Mouse (Mus musculus): ENCODE results near the gene 6430531B16Rik. TPM values are rescaled to one million over a fixed set of nuclear protein-coding genes. Genes with fewer than 3 reads are reported as not detected.

6430531B16Rik gene
- polyA plus RNA-seq, 1 experiment, result 0.55 TPM

- TF ChIP-seq POLR2A (IDR thresholded peaks at IDR 0.05; ENCODE audit: borderline replicate concordance, extremely low read depth, insufficient read depth, insufficient read length, poor library complexity, severe bottlenecking) (no peak), CTCF (IDR thresholded peaks at IDR 0.05; ENCODE audit: borderline replicate concordance, extremely low read depth, insufficient read depth, insufficient read length) (peak; percentile 80)
- peak; percentile 64 for DNase-seq (ENCODE audit: low read depth)
These were observed 47.8 kb downstream of the 6430531B16Rik start for GRCm38 (mm10) chr7:139930732-139931131.

Other genes with a start within 250 kb of the 6430531B16Rik start
- 6.7 and 13.4 TPM in 2 replicates for gene Adgra1, start 144.6 kb downstream of the 6430531B16Rik start, polyA plus RNA-seq (2012; rRNA removed)
- 17.0 and 33.3 TPM in 2 replicates for gene Kndc1, start 84.1 kb downstream of the 6430531B16Rik start, polyA plus RNA-seq (2012; rRNA removed)
- gene Utf1, start 35.0 kb downstream of the 6430531B16Rik start, polyA plus RNA-seq (2012; rRNA removed), result not detected in 2 replicates
- 12.7 and 14.7 TPM in 2 replicates for gene Adam8, start 13.8 kb upstream of the 6430531B16Rik start, polyA plus RNA-seq (2012; rRNA removed)
- gene Zfp511, start 57.6 kb upstream of the 6430531B16Rik start, polyA plus RNA-seq (2012; rRNA removed), result 88.0 and 121 TPM in 2 replicates
- 70.3 and 76.2 TPM in 2 replicates for gene Tubgcp2, start 57.9 kb upstream of the 6430531B16Rik start, polyA plus RNA-seq (2012; rRNA removed)
- 1.3 and 4.0 TPM in 2 replicates for gene Msx3, start 70.3 kb upstream of the 6430531B16Rik start, polyA plus RNA-seq (2012; rRNA removed)
- 146 and 172 TPM in 2 replicates for gene Caly, start 103.8 kb upstream of the 6430531B16Rik start, polyA plus RNA-seq (2012; rRNA removed)
- gene Prap1, start 114.6 kb upstream of the 6430531B16Rik start, polyA plus RNA-seq (2012; rRNA removed), result 6.4 TPM in 1 of 2 replicates, not detected in the other
- 25.3 and 25.7 TPM in 2 replicates for gene Fuom, start 123.7 kb upstream of the 6430531B16Rik start, polyA plus RNA-seq (2012; rRNA removed)
- gene Paox, start 137.0 kb upstream of the 6430531B16Rik start, polyA plus RNA-seq (2012; rRNA removed), result 5.1 and 6.0 TPM in 2 replicates
- gene Echs1, start 137.7 kb upstream of the 6430531B16Rik start, polyA plus RNA-seq (2012; rRNA removed), result 74.9 and 75.4 TPM in 2 replicates
- 33.9 and 41.5 TPM in 2 replicates for gene Mtg1, start 158.8 kb upstream of the 6430531B16Rik start, polyA plus RNA-seq (2012; rRNA removed)
- 10.2 and 16.2 TPM in 2 replicates for gene Sprn, start 176.1 kb upstream of the 6430531B16Rik start, polyA plus RNA-seq (2012; rRNA removed)
- not detected in 2 replicates for gene Olfr522, start 186.0 kb upstream of the 6430531B16Rik start, polyA plus RNA-seq (2012; rRNA removed)
- not detected in 2 replicates for gene Olfr523, start 194.5 kb upstream of the 6430531B16Rik start, polyA plus RNA-seq (2012; rRNA removed)
- not detected in 2 replicates for gene Olfr524, start 227.2 kb upstream of the 6430531B16Rik start, polyA plus RNA-seq (2012; rRNA removed)
- gene Cd163l1, start 239.5 kb upstream of the 6430531B16Rik start, polyA plus RNA-seq (2012; rRNA removed), result 0.04 TPM in 1 of 2 replicates, not detected in the other